Mouse (Mus musculus): ENCODE results near the gene Paqr7.

- TF ChIP-seq CTCF (IDR thresholded peaks at IDR 0.05 in 2 of 3, conservative IDR thresholded peaks at IDR 0.05 in 1 of 3; ENCODE audit: control insufficient read depth in 1 of 3, insufficient read depth in 1 of 3, low read depth in 2 of 3, low read length in 3 of 3, poor library complexity in 1 of 3, severe bottlenecking in 1 of 3) (no peak), POLR2A (IDR thresholded peaks at IDR 0.05; ENCODE audit: control insufficient read depth in 1 of 2, insufficient read depth in 1 of 2, low read depth in 1 of 2, low read length in 2 of 2, poor library complexity in 1 of 2) (no peak), KAT2A (conservative IDR thresholded peaks at IDR 0.05; ENCODE audit: low read depth, low read length) (no peak), MAX (IDR thresholded peaks at IDR 0.05; ENCODE audit: low read length) (no peak), TBP (IDR thresholded peaks at IDR 0.05; ENCODE audit: low read depth, low read length) (peak; percentile 91), ZNF384 (IDR thresholded peaks at IDR 0.05; ENCODE audit: low read depth, low read length) (0 out of 2 replicates have a peak, but pooled peaks have one; percentile 32), UBTF (IDR thresholded peaks at IDR 0.05; ENCODE audit: borderline replicate concordance, insufficient read depth, low read depth, low read length) (0 out of 2 replicates have a peak, but pooled peaks have one; percentile 88), USF1 (IDR thresholded peaks at IDR 0.05; ENCODE audit: low read depth, low read length) (no peak), NELFE (IDR thresholded peaks at IDR 0.05; ENCODE audit: low read depth, low read length) (no peak)
Observed at GRCm38 (mm10) chr4:134461252-134461651, 35.2 kb upstream of the Paqr7 start.

Data from MEL (cell line).